Mouse (Mus musculus): ENCODE results near the gene Pde9a.

GRCm38 (mm10) chr17:31349388-31349787 lies 36.6 kb upstream of the Pde9a start:
- no peak for TF ChIP-seq POLR2A (IDR thresholded peaks at IDR 0.05; ENCODE audit: control insufficient read depth in 1 of 2, insufficient read depth in 1 of 2, low read depth in 1 of 2, low read length in 2 of 2, poor library complexity in 1 of 2)
- no peak for TF ChIP-seq MXI1 (IDR thresholded peaks at IDR 0.05; ENCODE audit: low read depth, low read length)
- no peak for TF ChIP-seq MAX (IDR thresholded peaks at IDR 0.05; ENCODE audit: low read length)
- no peak for TF ChIP-seq CTCF (IDR thresholded peaks at IDR 0.05 in 2 of 3, conservative IDR thresholded peaks at IDR 0.05 in 1 of 3; ENCODE audit: control insufficient read depth in 1 of 3, insufficient read depth in 1 of 3, low read depth in 2 of 3, low read length in 3 of 3, poor library complexity in 1 of 3, severe bottlenecking in 1 of 3)
- TF ChIP-seq MAZ (IDR thresholded peaks at IDR 0.05; ENCODE audit: low read depth, low read length): no peak
- TF ChIP-seq EP300 (IDR thresholded peaks at IDR 0.05; ENCODE audit: low read depth in 1 of 2, low read length in 2 of 2): no peak
- no peak for TF ChIP-seq SMC3 (IDR thresholded peaks at IDR 0.05; ENCODE audit: low read depth, low read length)
- TF ChIP-seq POLR2AphosphoS2 (IDR thresholded peaks at IDR 0.05; ENCODE audit: low read length): no peak
- no peak for TF ChIP-seq GATA1 (IDR thresholded peaks at IDR 0.05; ENCODE audit: low read depth, low read length)
- no peak for TF ChIP-seq RAD21 (IDR thresholded peaks at IDR 0.05; ENCODE audit: low read depth, low read length)
